Mouse (Mus musculus) midbrain, embryonic 11.5 days (tissue): ENCODE data around the gene Mpc1. TPM values are rescaled to one million over a fixed set of nuclear protein-coding genes. Genes with fewer than 3 reads are reported as not detected.

Source experiments
- ATAC-seq: fragments of 200-750 bp; cut with Nextera tagmentation; 2 replicates; pipeline ENCODE4 v1.8.0; 2017; ENCODE audit warnings: moderate TSS enrichment, moderate library complexity; ENCODE audit not compliant: low FRiP score
- DNase-seq: peaks from one replicate; pipeline ENCODE4 v3.0.0; 2015; ENCODE audit warnings: low spot score; ENCODE audit errors: missing footprints
- H3K27ac ChIP-seq: fragments of 300-500 bp; sonication (generic); 2 replicates; pipeline ENCODE4 v1.5.1; 2014; ENCODE audit warnings: low read depth, low read length
- H3K27me3 ChIP-seq: fragments of 300-500 bp; sonication (generic); 2 replicates; pipeline ENCODE4 v1.6.1; 2014; ENCODE audit warnings: mild to moderate bottlenecking, low read length, moderate library complexity, mixed read lengths; ENCODE audit not compliant: control insufficient read depth, insufficient read depth
- H3K36me3 ChIP-seq: fragments of 300-500 bp; sonication (generic); 2 replicates; pipeline ENCODE4 v1.6.1; 2014; ENCODE audit warnings: mild to moderate bottlenecking, low read length, moderate library complexity, mixed read lengths; ENCODE audit not compliant: control insufficient read depth, insufficient read depth
- H3K4me1 ChIP-seq: fragments of 300-500 bp; sonication (generic); 2 replicates; pipeline ENCODE4 v1.6.1; 2014; ENCODE audit warnings: low read length; ENCODE audit not compliant: control insufficient read depth, insufficient read depth
- H3K4me2 ChIP-seq: fragments of 300-500 bp; sonication (generic); 2 replicates; pipeline ENCODE4 v1.6.1; 2014; ENCODE audit warnings: mild to moderate bottlenecking, moderate library complexity
- H3K4me3 ChIP-seq: fragments of 300-500 bp; sonication (generic); 2 replicates; pipeline ENCODE4 v1.5.1; 2014; ENCODE audit warnings: low read depth, low read length
- H3K9ac ChIP-seq: fragments of 300-500 bp; sonication (generic); 2 replicates; pipeline ENCODE4 v1.6.1; 2014; ENCODE audit warnings: low read length
- H3K9me3 ChIP-seq: fragments of 300-500 bp; sonication (generic); 2 replicates; pipeline ENCODE4 v1.6.1; 2016; ENCODE audit warnings: low read length; ENCODE audit not compliant: control insufficient read depth
- WGBS: fragments of 180-500 bp; shearing (Covaris S2); extraction: QIAGEN DNeasy Blood & Tissue Kit; methylation state at CpG from one replicate; pipeline ENCODE4 v1.1.7; 2014; 5-methylcytosine and 5-hydroxymethylcytosine counted together
- polyA plus RNA-seq: library from polyadenylated mRNA; unstranded; fragments of >200 nt; fragmentation: Nextera tagmentation; extraction: Ambion mirVana; gene quantifications from 2 replicates; pipeline ENCODE4 v1.2.1, GENCODE M21; 2014

The Mpc1 gene
- polyA plus RNA-seq, 1 experiment from 2014 or later, result 100 TPM

DNA sequence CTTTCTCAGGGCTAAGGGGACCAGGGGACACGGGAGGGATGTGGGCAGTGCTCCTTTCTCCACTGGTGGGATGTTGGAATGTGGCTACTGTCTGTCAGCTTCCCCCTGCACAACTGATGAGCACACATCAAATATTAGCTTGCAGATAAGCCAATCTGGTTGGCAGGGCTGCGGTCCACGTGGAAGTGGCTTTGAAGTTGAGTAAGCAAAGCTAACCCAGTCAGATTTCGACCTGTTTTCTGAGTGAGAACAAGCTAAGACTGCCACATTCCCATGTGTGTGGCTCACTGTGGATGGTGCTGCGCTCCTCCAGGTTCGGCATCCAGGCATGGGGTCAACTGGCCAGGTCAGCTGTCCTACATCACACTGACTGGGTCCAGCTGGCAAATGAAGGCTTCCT is 9.8 kb upstream of the Mpc1 start:
- H3K4me2 ChIP-seq, result no peak overlapping the region
- H3K4me1 ChIP-seq, result no peaks in the 10 kb centered on the region
- 74% methylated on average over 6 of the region's 6 CpGs for WGBS
- no peak overlapping the region for H3K27ac ChIP-seq
- no peaks in the 10 kb centered on the region for H3K27me3 ChIP-seq
- no peaks in the 10 kb centered on the region for H3K36me3 ChIP-seq
- no peaks in the 10 kb centered on the region for H3K9me3 ChIP-seq
- no peak overlapping the region for H3K9ac ChIP-seq
- DNase-seq, result no peak
- ATAC-seq, result no peak
- no peak overlapping the region for H3K4me3 ChIP-seq

DNA sequence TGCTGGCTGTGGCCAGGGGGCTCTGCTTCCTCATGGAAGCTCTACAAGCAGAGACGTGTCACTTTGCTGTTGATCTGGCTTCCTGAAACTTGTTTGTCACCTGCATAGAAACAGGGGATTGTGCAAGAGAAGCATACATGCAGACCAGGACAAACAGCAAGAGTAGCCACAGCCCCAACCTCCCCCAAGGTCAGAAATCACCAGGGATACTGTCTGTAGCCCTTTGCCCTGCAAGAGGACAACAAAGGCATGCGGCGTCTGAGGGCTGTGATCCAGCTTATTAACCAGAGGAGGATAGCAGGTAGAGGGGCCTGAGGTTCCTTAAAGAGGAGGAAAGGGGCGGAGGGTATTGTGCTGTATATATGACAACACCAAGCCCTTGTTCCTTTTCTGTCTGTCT is 6.6 kb upstream of the Mpc1 start:
- H3K27ac ChIP-seq, result no peak overlapping the region
- H3K4me2 ChIP-seq, result no peak overlapping the region
- no peaks in the 10 kb centered on the region for H3K27me3 ChIP-seq
- WGBS, result 69% methylated on average over 4 of the region's 4 CpGs
- no peak overlapping the region for H3K4me3 ChIP-seq
- no peak overlapping the region for H3K9ac ChIP-seq
- H3K36me3 ChIP-seq, result no peaks in the 10 kb centered on the region
- ATAC-seq (no peak), DNase-seq (no peak)
- no peaks in the 10 kb centered on the region for H3K9me3 ChIP-seq
- H3K4me1 ChIP-seq, result no peaks in the 10 kb centered on the region

DNA sequence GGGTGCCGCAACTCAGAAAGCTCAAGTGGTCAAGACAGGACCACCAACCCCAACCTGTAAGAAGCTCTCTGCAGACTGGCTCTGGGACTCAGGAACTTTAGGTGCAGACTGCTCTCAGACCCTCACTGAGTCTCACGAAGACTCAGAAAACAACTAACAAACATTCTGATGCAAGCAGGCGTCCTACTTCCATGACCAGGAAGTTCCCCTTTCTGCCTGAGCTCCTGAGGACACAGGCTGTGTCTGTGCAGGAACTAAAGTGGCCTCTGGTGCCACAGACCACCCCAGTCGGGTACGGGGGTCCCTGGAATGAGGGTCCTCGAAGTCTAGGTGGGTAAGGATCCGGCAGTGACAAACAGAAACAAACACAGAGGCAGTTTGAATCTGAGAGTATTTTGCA is 6.0 kb upstream of the Mpc1 start:
- Histone ChIP-seq H3K4me2 (no peak overlapping the region), H3K9ac (no peak overlapping the region)
- no peak for ATAC-seq

GRCm38 (mm10) chr17:8277266-8277665 is 5.4 kb upstream of the Mpc1 start:
- no peak for DNase-seq
- no peaks in the 10 kb centered on the region for H3K4me1 ChIP-seq
- no peak for ATAC-seq
- no peak overlapping the region for H3K9ac ChIP-seq
- H3K4me2 ChIP-seq, result no peak overlapping the region
- no peak overlapping the region for H3K4me3 ChIP-seq
- H3K27me3 ChIP-seq, result no peaks in the 10 kb centered on the region
- H3K9me3 ChIP-seq, result no peaks in the 10 kb centered on the region
- WGBS, result 84% methylated on average over 3 of the region's 3 CpGs
- H3K36me3 ChIP-seq, result no peaks in the 10 kb centered on the region
- H3K27ac ChIP-seq, result no peak overlapping the region

More for the DNA sequence above, 6.0 kb upstream of the Mpc1 start:
- H3K9me3 ChIP-seq, result no peaks in the 10 kb centered on the region
- no peaks in the 10 kb centered on the region for H3K36me3 ChIP-seq
- H3K27me3 ChIP-seq, result no peaks in the 10 kb centered on the region
- no peaks in the 10 kb centered on the region for H3K4me1 ChIP-seq
- WGBS, result 79% methylated on average over 7 of the region's 7 CpGs
- H3K4me3 ChIP-seq, result no peak overlapping the region
- DNase-seq, result no peak
- no peak overlapping the region for H3K27ac ChIP-seq

DNA sequence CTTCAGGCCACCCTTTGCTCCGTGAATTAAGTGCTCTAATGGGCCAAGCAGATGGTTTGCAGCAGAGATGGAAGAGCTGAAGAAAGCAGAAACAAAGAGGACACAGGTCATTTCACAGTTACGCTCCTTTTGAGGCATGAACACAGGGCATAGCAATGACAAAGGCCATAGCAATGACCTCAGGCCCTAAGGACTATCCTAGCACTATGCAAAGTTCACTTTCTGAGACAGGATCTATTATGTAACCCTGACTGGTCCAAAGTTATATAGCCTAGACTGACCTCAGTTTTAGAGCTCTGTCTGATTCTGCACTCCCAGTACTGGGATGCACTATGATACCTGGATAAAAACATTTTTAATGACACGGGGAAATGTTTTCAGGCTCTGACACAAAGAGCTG is 4.3 kb upstream of the Mpc1 start:
- DNase-seq, result no peak
- Histone ChIP-seq H3K9ac (no peak overlapping the region), H3K4me3 (no peak overlapping the region), H3K4me2 (no peak overlapping the region), H3K36me3 (no peaks in the 10 kb centered on the region), H3K4me1 (0 out of 2 replicates have a peak, but pooled peaks cover 2% of the 10 kb centered on the region), H3K27me3 (no peaks in the 10 kb centered on the region), H3K9me3 (no peaks in the 10 kb centered on the region), H3K27ac (no peak overlapping the region)
- ATAC-seq, result no peak
- 73% methylated on average over 3 of the region's 3 CpGs for WGBS

DNA sequence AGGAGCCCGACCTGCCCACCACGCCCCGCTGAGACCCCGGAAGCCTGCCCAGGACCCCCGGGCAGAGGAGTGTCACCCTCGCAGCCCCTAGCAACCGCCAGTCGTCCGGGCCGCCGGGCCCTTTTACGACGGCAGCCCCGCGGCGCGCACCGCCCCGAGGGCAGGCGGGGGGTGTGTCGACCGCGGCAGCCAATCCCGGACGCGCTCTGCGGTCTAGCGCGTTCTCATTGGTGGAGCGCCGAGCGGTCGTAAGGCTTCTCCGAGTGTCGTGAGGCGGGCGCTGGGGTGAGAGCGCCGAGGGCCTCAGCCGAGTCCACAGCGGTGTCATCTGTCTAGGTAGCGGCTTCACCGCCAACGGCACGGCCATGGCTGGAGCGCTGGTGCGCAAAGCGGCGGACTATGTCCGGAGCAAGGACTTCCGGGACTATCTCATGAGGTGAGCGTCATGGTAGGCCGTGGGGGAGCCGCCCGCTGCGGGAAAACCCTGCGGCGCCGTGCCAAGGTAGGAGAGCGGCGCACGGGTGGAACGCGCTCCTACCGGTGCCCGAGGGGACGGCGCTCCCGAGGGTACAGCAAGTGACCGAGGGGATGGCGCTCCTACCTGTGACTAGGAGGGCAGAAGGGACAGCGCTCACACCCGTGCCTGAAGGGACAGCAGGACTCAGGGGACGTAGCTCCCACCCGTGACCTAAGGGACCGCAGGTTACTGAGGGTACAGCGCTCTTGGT is 986 bp downstream of the Mpc1 start:
- under 1% methylated on average over 77 of the region's 77 CpGs for WGBS
- no peaks in the 10 kb centered on the region for H3K36me3 ChIP-seq
- peak overlapping the region; percentile 80 for H3K4me3 ChIP-seq
- peak; percentile 99 for DNase-seq
- H3K4me1 ChIP-seq, result peaks cover 7% of the 10 kb centered on the region
- H3K9me3 ChIP-seq, result no peaks in the 10 kb centered on the region
- H3K9ac ChIP-seq, result peak overlapping the region; percentile 80
- peaks cover 2% of the 10 kb centered on the region; the same call in 1 of the 2 replicates for H3K27me3 ChIP-seq
- peak overlapping the region; percentile 100 for H3K4me2 ChIP-seq
- peak; percentile 98 for ATAC-seq
- peak overlapping the region; percentile 27; the same call in 1 of the 2 replicates for H3K27ac ChIP-seq

DNA sequence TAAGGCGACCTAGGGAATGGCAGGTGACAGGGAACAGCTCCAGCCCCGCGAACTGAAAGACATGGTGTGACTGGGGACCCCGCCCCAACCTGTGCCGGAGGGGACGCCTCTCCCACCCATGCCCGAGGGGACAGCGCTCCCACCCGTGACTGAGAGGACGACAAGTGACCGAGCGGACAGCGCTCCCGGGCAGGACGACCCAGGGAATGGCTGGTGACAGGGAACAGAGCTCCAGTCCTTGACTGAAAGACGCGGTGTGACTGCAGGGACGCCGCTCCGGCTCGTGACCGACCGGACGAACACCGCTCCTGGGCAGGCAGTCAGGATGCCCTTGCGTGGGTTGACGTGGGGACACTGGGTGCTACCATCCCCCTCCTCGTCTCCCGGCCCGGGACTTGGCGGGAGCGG is 1.6 kb downstream of the Mpc1 start:
- no peaks in the 10 kb centered on the region for H3K36me3 ChIP-seq
- H3K4me1 ChIP-seq, result peaks cover 7% of the 10 kb centered on the region
- peak overlapping the region; percentile 80 for H3K4me3 ChIP-seq
- WGBS, result under 1% methylated on average over 32 of the region's 32 CpGs
- H3K4me2 ChIP-seq, result peak overlapping the region; percentile 100
- peaks cover 2% of the 10 kb centered on the region; the same call in 1 of the 2 replicates for H3K27me3 ChIP-seq
- no peak; the same call in 1 of the 2 replicates for ATAC-seq
- no peak overlapping the region for H3K27ac ChIP-seq
- H3K9me3 ChIP-seq, result no peaks in the 10 kb centered on the region
- H3K9ac ChIP-seq, result peak overlapping the region; percentile 73
- DNase-seq, result peak; percentile 93

DNA sequence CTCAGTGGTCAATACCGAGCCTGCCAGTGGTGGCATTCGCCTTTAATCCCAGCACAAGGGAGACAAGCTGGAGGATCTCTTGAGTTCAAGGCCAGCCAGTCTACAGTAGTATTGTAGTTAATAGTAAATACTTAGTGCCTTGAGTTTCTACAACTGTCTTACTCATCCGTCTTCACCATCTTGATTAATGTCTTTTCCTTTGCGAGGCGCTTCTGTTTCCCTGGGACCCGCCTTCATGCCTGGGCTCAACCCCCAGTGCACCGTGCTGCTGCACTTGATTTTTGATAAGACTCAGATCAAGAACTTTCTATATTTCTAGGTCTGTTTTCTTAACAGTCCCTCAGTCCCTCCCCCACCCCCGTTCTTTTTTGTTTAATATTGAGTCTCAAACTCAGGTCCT is 2.4 kb downstream of the Mpc1 start:
- Histone ChIP-seq H3K4me3 (no peak overlapping the region), H3K9me3 (no peaks in the 10 kb centered on the region), H3K9ac (no peak overlapping the region), H3K27me3 (peaks cover 2% of the 10 kb centered on the region; the same call in 1 of the 2 replicates), H3K4me2 (peak overlapping the region; percentile 100; the same call in 1 of the 2 replicates), H3K36me3 (no peaks in the 10 kb centered on the region), H3K4me1 (peaks cover 7% of the 10 kb centered on the region), H3K27ac (no peak overlapping the region)
- ATAC-seq (no peak), DNase-seq (no peak)
- WGBS, result 39% methylated on average over 8 of the region's 8 CpGs

DNA sequence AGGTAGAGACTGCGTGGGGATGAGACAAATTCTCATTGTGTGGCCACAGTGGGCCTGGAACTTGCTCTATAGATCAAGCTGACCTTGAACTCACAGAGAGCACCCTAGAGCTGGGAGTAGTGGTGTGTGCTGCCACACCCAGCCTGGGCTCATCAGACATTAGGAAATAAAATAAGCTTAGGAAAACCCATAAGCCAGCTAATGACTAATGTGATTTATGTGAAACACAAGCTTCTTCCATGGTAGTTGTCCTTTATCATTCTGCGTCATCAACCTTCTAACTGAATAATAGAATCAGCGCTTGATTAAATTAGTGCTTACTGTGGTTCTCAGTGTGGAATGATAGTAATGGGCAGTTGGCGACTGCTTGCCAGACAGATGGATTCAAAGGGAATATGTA is 4.3 kb downstream of the Mpc1 start:
- Histone ChIP-seq H3K4me2 (no peak overlapping the region), H3K9me3 (no peaks in the 10 kb centered on the region), H3K9ac (no peak overlapping the region), H3K27me3 (peaks cover 2% of the 10 kb centered on the region; the same call in 1 of the 2 replicates), H3K27ac (no peak overlapping the region), H3K4me3 (no peak overlapping the region), H3K36me3 (no peaks in the 10 kb centered on the region), H3K4me1 (peaks cover 7% of the 10 kb centered on the region)
- WGBS, result 86% methylated on average over 4 of the region's 4 CpGs
- no peak for ATAC-seq
- no peak for DNase-seq
